Mouse (Mus musculus): Measurements from ENCODE around the gene Slc16a6. TPM values are rescaled to one million over a fixed set of nuclear protein-coding genes. Genes with fewer than 3 reads are reported as not detected.

The Slc16a6 gene
- polyA plus RNA-seq, 1 experiment = 50.4 TPM

DNA sequence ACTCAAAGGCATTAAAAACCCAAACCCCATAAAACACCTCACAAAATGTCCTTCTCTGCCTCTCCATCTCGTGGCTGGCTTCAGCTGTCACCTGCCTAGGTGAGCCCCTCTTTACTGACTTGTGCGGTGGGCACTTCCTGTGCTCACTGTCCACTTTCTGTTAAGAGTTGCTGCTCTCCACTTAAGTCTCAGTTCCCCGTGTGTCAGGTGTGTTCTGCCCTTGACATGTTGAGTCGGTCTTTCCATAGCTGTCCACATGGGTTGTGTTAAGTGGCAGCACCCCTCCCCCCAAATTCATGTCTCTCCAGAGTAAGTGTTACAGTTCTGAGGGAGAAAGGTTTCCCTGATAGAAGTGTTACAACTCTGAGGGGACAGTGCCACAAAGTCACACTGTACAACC lies 18.4 kb upstream of the Slc16a6 start:
- Histone ChIP-seq H3K27ac (ENCODE audit: control insufficient read depth, insufficient read depth, low read depth, low read length, poor library complexity) (no peak overlapping the region), H3K4me1 (ENCODE audit: control insufficient read depth, insufficient read depth, low read length) (peaks cover 11% of the 10 kb centered on the region; the same call in 1 of the 2 replicates), H3K4me3 (replicated peaks; ENCODE audit: control insufficient read depth, low read depth, low read length) (no peak overlapping the region)
- TF ChIP-seq POLR2A (IDR thresholded peaks at IDR 0.05; ENCODE audit: borderline replicate concordance, control insufficient read depth, low read depth, low read length) (no peak), CTCF (IDR thresholded peaks at IDR 0.05; ENCODE audit: control insufficient read depth, insufficient read depth, low read length) (no peak)
- WGBS = 82% methylated on average over 4 of the region's 4 CpGs

DNA sequence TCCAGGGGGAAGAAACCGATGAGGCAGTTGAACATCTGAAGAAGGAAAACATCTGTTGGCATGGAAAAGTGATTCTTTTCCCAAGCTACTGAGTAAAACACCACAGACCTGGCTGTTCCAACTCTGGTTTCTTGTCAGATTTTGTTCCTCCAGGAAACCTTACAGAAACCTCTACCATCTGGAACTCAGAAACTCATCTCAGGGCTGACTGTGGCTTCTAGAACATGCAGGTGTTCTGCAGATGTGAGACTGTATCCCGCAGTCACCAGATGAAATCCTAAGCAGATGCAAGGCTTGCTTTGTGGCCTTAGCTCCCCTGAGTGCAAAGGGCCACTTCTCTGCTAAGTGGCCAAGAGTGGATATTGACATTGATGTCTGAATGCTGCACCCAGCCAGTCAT lies 16.4 kb upstream of the Slc16a6 start:
- H3K27ac ChIP-seq (ENCODE audit: control insufficient read depth, insufficient read depth, low read depth, low read length, poor library complexity) = no peak overlapping the region
- H3K4me3 ChIP-seq (replicated peaks; ENCODE audit: control insufficient read depth, low read depth, low read length) = no peak overlapping the region
- 82% methylated on average over 2 of the region's 2 CpGs for WGBS
- TF ChIP-seq POLR2A (IDR thresholded peaks at IDR 0.05; ENCODE audit: borderline replicate concordance, control insufficient read depth, low read depth, low read length) (no peak), CTCF (IDR thresholded peaks at IDR 0.05; ENCODE audit: control insufficient read depth, insufficient read depth, low read length) (no peak)
- H3K4me1 ChIP-seq (ENCODE audit: control insufficient read depth, insufficient read depth, low read length) = peaks cover 7% of the 10 kb centered on the region

- H3K4me3 ChIP-seq (replicated peaks; ENCODE audit: control insufficient read depth, low read depth, low read length) = no peak overlapping the region
- no peak for TF ChIP-seq CTCF (IDR thresholded peaks at IDR 0.05; ENCODE audit: control insufficient read depth, insufficient read depth, low read length)
- no peak for TF ChIP-seq POLR2A (IDR thresholded peaks at IDR 0.05; ENCODE audit: borderline replicate concordance, control insufficient read depth, low read depth, low read length)
- peaks cover 6% of the 10 kb centered on the region for H3K4me1 ChIP-seq (ENCODE audit: control insufficient read depth, insufficient read depth, low read length)
- WGBS = 50% methylated on average over 10 of the region's 10 CpGs
- H3K27ac ChIP-seq (ENCODE audit: control insufficient read depth, insufficient read depth, low read depth, low read length, poor library complexity) = 0 out of 2 replicates have a peak overlapping the region, but pooled peaks have one; percentile 16
Observed at GRCm38 (mm10) chr11:109487991-109488684, 14.7 kb upstream of the Slc16a6 start.

DNA sequence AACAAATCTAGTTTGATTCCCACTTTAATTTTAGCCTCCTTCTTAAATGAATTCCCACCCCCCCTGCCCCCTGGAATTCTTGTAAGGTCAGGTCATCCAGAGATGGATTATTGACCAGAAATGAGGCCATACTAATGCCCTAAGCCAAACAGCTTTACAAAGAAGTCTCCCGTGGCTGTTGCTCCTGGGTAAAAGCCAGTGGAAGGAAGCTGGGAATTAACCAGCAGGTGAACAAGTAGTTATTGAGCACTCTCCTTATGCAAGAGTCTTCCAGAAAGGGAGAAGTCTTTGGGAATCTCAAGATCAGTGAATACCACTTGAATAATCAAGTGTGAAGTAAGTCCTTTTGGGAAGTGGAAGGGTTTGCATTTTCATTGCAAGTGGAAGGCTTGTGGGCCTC lies 13.7 kb upstream of the Slc16a6 start:
- H3K4me1 ChIP-seq (ENCODE audit: control insufficient read depth, insufficient read depth, low read length) = peaks cover 6% of the 10 kb centered on the region
- H3K4me3 ChIP-seq (replicated peaks; ENCODE audit: control insufficient read depth, low read depth, low read length) = no peak overlapping the region
- 64% methylated on average over 1 of the region's 1 CpGs for WGBS
- TF ChIP-seq CTCF (IDR thresholded peaks at IDR 0.05; ENCODE audit: control insufficient read depth, insufficient read depth, low read length) (no peak), POLR2A (IDR thresholded peaks at IDR 0.05; ENCODE audit: borderline replicate concordance, control insufficient read depth, low read depth, low read length) (no peak)
- H3K27ac ChIP-seq (ENCODE audit: control insufficient read depth, insufficient read depth, low read depth, low read length, poor library complexity) = no peak overlapping the region

DNA sequence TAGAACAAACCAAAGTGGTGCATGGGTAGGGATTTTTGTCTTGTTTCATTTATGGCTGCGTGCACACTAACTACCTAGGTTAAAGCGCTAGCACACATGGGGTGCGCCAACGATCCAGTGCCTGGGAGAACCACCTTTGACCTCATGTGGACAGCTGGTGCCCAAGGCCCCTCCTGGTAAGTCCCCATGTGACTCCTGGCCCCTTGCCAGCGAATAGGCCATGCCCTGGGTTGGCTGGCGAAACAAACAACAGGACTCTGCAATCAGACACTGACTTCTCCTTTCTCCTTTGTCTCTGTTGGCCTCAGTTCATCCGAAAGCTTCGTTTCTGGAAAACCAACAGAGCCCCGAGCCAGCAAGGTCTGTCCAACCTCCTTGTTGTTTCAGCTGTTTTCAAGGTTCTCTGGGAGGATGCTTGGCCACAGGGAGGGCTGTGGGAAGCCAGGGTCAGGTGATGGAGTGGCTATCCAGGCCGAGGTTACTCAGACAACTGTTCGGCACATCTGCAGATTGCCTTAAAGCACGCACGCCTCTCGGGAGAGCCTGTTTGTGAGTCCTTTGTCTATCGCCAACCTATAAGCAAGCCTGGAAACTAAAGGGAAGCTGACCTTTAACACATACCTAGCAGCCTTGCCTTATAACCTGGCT lies 12.1 kb upstream of the Slc16a6 start:
- peaks cover 8% of the 10 kb centered on the region for H3K4me1 ChIP-seq (ENCODE audit: control insufficient read depth, insufficient read depth, low read length)
- TF ChIP-seq POLR2A (IDR thresholded peaks at IDR 0.05; ENCODE audit: borderline replicate concordance, control insufficient read depth, low read depth, low read length) (no peak), CTCF (IDR thresholded peaks at IDR 0.05; ENCODE audit: control insufficient read depth, insufficient read depth, low read length) (no peak)
- WGBS = 64% methylated on average over 15 of the region's 15 CpGs
- peak overlapping the region; percentile 65 for H3K4me3 ChIP-seq (replicated peaks; ENCODE audit: control insufficient read depth, low read depth, low read length)
- H3K27ac ChIP-seq (ENCODE audit: control insufficient read depth, insufficient read depth, low read depth, low read length, poor library complexity) = peak overlapping the region; percentile 82

DNA sequence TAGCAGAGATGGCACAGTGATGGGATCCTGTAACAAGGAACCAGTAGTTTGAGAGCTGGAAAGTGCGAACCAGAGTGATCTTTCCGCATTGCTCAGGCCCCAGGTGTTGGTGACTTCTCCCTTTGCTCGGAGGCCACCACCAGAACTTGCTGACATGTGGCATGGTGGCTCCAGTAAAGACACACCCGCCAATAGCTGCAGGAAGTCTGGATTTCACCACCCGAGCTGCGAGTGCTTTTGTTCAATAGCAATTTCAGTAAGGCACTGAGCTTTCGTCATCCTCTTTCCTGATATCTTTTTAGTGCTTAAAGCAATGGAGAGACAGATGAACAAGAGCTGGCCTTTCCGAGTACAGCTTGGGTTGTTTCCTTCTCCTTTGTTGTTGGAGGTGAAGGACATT lies 7.0 kb upstream of the Slc16a6 start:
- Histone ChIP-seq H3K4me1 (ENCODE audit: control insufficient read depth, insufficient read depth, low read length) (peaks cover 9% of the 10 kb centered on the region), H3K27ac (ENCODE audit: control insufficient read depth, insufficient read depth, low read depth, low read length, poor library complexity) (peak overlapping the region; percentile 83), H3K4me3 (replicated peaks; ENCODE audit: control insufficient read depth, low read depth, low read length) (no peak overlapping the region)
- TF ChIP-seq POLR2A (IDR thresholded peaks at IDR 0.05; ENCODE audit: borderline replicate concordance, control insufficient read depth, low read depth, low read length) (no peak), CTCF (IDR thresholded peaks at IDR 0.05; ENCODE audit: control insufficient read depth, insufficient read depth, low read length) (no peak)
- 30% methylated on average over 8 of the region's 8 CpGs for WGBS

DNA sequence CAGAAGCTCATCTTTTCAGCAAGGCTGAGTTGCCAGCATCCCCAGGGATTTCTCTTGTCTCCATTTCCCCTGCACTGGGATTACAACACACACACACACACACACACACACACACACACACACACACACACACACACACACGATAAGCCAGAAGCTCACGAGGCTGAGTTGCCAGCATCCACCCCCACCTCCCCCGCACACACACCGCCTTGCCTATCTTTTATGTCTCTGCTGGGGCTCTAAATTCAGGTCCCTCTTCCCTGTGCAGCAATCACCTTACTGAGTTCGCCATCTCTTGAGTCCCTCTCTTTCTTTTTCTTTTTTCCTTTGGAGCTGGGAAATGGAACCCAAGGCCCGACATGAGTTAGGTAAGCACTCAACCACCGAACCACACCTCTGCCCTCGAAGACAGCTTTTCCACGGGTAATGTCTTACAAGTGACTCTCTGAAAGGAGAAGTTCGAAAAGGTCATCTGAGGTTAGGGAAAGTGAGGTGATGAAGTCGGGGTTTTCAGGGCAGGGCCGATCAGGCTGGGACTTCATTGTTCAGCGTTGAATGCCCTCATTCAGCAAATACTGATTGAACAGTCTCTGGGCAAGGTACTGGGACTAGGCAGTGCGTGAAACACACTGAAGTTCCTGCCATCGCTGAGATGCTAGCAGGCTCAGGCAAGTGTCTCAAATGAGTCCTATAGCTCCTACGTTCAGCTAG lies 6.3 kb upstream of the Slc16a6 start:
- H3K27ac ChIP-seq (ENCODE audit: control insufficient read depth, insufficient read depth, low read depth, low read length, poor library complexity) = peak overlapping the region; percentile 83
- 19% methylated on average over 16 of the region's 16 CpGs for WGBS
- TF ChIP-seq POLR2A (IDR thresholded peaks at IDR 0.05; ENCODE audit: borderline replicate concordance, control insufficient read depth, low read depth, low read length) = no peak
- TF ChIP-seq CTCF (IDR thresholded peaks at IDR 0.05; ENCODE audit: control insufficient read depth, insufficient read depth, low read length) = no peak
- no peak overlapping the region for H3K4me3 ChIP-seq (replicated peaks; ENCODE audit: control insufficient read depth, low read depth, low read length)
- H3K4me1 ChIP-seq (ENCODE audit: control insufficient read depth, insufficient read depth, low read length) = peaks cover 5% of the 10 kb centered on the region

All from bone marrow, adult 2 months (tissue).